Mouse (Mus musculus) kidney, embryonic 15.5 days (tissue): Measurements from ENCODE around the gene Mrrf. TPM values are rescaled to one million over a fixed set of nuclear protein-coding genes. Genes with fewer than 3 reads are reported as not detected.

Source experiments
- polyA plus RNA-seq: library from polyadenylated mRNA; unstranded; fragments of >200 nt; fragmentation: Nextera tagmentation; extraction: Ambion mirVana; gene quantifications from 2 replicates; pipeline ENCODE4 v1.2.1, GENCODE M21; 2015

Mrrf gene
- polyA plus RNA-seq, 1 experiment from 2014 or later, result 26.7 TPM

Other genes with a start within 250 kb of the Mrrf start
- 0.36 and 0.88 TPM in 2 replicates for gene Ttll11, start 156.5 kb upstream of the Mrrf start, polyA plus RNA-seq
- gene Ndufa8, start 87.0 kb upstream of the Mrrf start, polyA plus RNA-seq, result 252 and 254 TPM in 2 replicates
- 0.40 and 0.91 TPM in 2 replicates for gene Morn5, start 86.9 kb upstream of the Mrrf start, polyA plus RNA-seq
- 2.4 and 2.6 TPM in 2 replicates for gene Lhx6, start 31.0 kb upstream of the Mrrf start, polyA plus RNA-seq
- 69.3 and 71.1 TPM in 2 replicates for gene Rbm18, start 384 bp downstream of the Mrrf start, polyA plus RNA-seq
- gene Ptgs1, start 94.0 kb downstream of the Mrrf start, polyA plus RNA-seq, result 29.2 and 30.6 TPM in 2 replicates
- gene Olfr338, start 237.1 kb downstream of the Mrrf start, polyA plus RNA-seq, result not detected in 2 replicates